Mouse (Mus musculus) hindbrain, embryonic 10.5 days (tissue): ENCODE data around the gene BC035044. TPM values are rescaled to one million over a fixed set of nuclear protein-coding genes. Genes with fewer than 3 reads are reported as not detected.
"Not testable (repeated sequence)": the region's sequence is repeated elsewhere in the genome, so short reads cannot be mapped to it uniquely, and the experiment has no call there.

ENCODE experiments used
- DNase-seq: peaks from one replicate; pipeline ENCODE4 v3.0.0-alpha.2; 2017; ENCODE audit warnings: low spot score
- H3K27ac ChIP-seq: fragments of 300-500 bp; sonication (generic); 2 replicates; pipeline ENCODE4 v1.5.1; 2016; ENCODE audit warnings: mild to moderate bottlenecking, moderate library complexity
- H3K27me3 ChIP-seq: fragments of 300-500 bp; sonication (generic); 2 replicates; pipeline ENCODE4 v1.6.1; 2016; ENCODE audit warnings: mild to moderate bottlenecking; ENCODE audit not compliant: poor library complexity, insufficient read depth, severe bottlenecking
- H3K36me3 ChIP-seq: fragments of 300-500 bp; sonication (generic); 2 replicates; pipeline ENCODE4 v1.6.1; 2016; ENCODE audit warnings: mild to moderate bottlenecking, moderate library complexity
- H3K4me1 ChIP-seq: fragments of 300-500 bp; sonication (generic); replicated peaks from 2 replicates; pipeline ENCODE4 v1.6.1; 2016; ENCODE audit warnings: mild to moderate bottlenecking
- H3K4me3 ChIP-seq: fragments of 300-500 bp; sonication (generic); 2 replicates; pipeline ENCODE4 v1.5.1; 2016; ENCODE audit warnings: mild to moderate bottlenecking, moderate library complexity
- H3K9me3 ChIP-seq: fragments of 300-500 bp; sonication (generic); 2 replicates; pipeline ENCODE4 v1.6.1; 2016; ENCODE audit warnings: mild to moderate bottlenecking, moderate library complexity
- WGBS: fragments of 180-500 bp; shearing (Covaris S2); methylation state at CpG from one replicate; pipeline ENCODE4 v1.1.7; 2016; 5-methylcytosine and 5-hydroxymethylcytosine counted together
- polyA plus RNA-seq: library from polyadenylated mRNA; unstranded; fragments of >200 nt; fragmentation: Nextera tagmentation; extraction: Ambion mirVana; gene quantifications from 2 replicates; pipeline ENCODE4 v1.2.1, GENCODE M21; 2016

BC035044 gene
- polyA plus RNA-seq, 1 experiment from 2014 or later = 0.98 TPM

GRCm38 (mm10) chr6:128845998-128846542 lies 44.9 kb downstream of the BC035044 start:
- H3K36me3 ChIP-seq = no peaks in the 10 kb centered on the region
- no peak for DNase-seq
- no peak overlapping the region for H3K4me3 ChIP-seq
- peaks cover 27% of the 10 kb centered on the region for H3K4me1 ChIP-seq
- H3K27me3 ChIP-seq = no peaks in the 10 kb centered on the region
- 51% methylated on average over 9 of the region's 9 CpGs for WGBS
- H3K27ac ChIP-seq = no peak overlapping the region
- no peaks in the 10 kb centered on the region for H3K9me3 ChIP-seq

GRCm38 (mm10) chr6:128845319-128845979 lies 45.5 kb downstream of the BC035044 start:
- H3K27ac ChIP-seq = peak overlapping the region; percentile 41
- H3K36me3 ChIP-seq = no peaks in the 10 kb centered on the region
- no peaks in the 10 kb centered on the region for H3K27me3 ChIP-seq
- peak overlapping the region; percentile 27 for H3K4me3 ChIP-seq
- no peaks in the 10 kb centered on the region for H3K9me3 ChIP-seq
- H3K4me1 ChIP-seq = peaks cover 27% of the 10 kb centered on the region
- DNase-seq = peak; percentile 95
- 35% methylated on average over 7 of the region's 7 CpGs for WGBS

GRCm38 (mm10) chr6:128844586-128845080 lies 46.3 kb downstream of the BC035044 start:
- Histone ChIP-seq H3K9me3 (no peaks in the 10 kb centered on the region), H3K4me3 (no peak overlapping the region), H3K27ac (no peak overlapping the region), H3K4me1 (peaks cover 27% of the 10 kb centered on the region), H3K36me3 (no peaks in the 10 kb centered on the region), H3K27me3 (no peaks in the 10 kb centered on the region)
- DNase-seq = no peak
- 84% methylated on average over 5 of the region's 5 CpGs for WGBS

- peak; percentile 14 for DNase-seq
- peak overlapping the region; percentile 70 for H3K4me3 ChIP-seq
- no peak overlapping the region for H3K27ac ChIP-seq
- H3K9me3 ChIP-seq = no peaks in the 10 kb centered on the region
- 40% methylated on average over 8 of the region's 8 CpGs for WGBS
- H3K27me3 ChIP-seq = no peaks in the 10 kb centered on the region
- H3K4me1 ChIP-seq = peaks cover 27% of the 10 kb centered on the region
- no peaks in the 10 kb centered on the region for H3K36me3 ChIP-seq
Observed at GRCm38 (mm10) chr6:128844131-128844530, 46.8 kb downstream of the BC035044 start.

GRCm38 (mm10) chr6:128843479-128843992 lies 47.4 kb downstream of the BC035044 start:
- H3K36me3 ChIP-seq = no peaks in the 10 kb centered on the region
- peak overlapping the region; percentile 88 for H3K27ac ChIP-seq
- peak; percentile 63 for DNase-seq
- H3K9me3 ChIP-seq = no peaks in the 10 kb centered on the region
- H3K27me3 ChIP-seq = no peaks in the 10 kb centered on the region
- H3K4me1 ChIP-seq = peaks cover 27% of the 10 kb centered on the region
- WGBS = under 1% methylated on average over 22 of the region's 22 CpGs
- peak overlapping the region; percentile 70 for H3K4me3 ChIP-seq

- H3K27ac ChIP-seq = peak overlapping the region; percentile 88
- DNase-seq = peak; percentile 94
- no peaks in the 10 kb centered on the region for H3K27me3 ChIP-seq
- H3K4me1 ChIP-seq = peaks cover 27% of the 10 kb centered on the region
- peak overlapping the region; percentile 70 for H3K4me3 ChIP-seq
- WGBS = under 1% methylated on average over 44 of the region's 44 CpGs
- no peaks in the 10 kb centered on the region for H3K36me3 ChIP-seq
- no peaks in the 10 kb centered on the region for H3K9me3 ChIP-seq
Observed at GRCm38 (mm10) chr6:128842945-128843478, 47.9 kb downstream of the BC035044 start.

GRCm38 (mm10) chr6:128842356-128842944 lies 48.5 kb downstream of the BC035044 start:
- Histone ChIP-seq H3K27ac (peak overlapping the region; percentile 85), H3K4me3 (peak overlapping the region; percentile 70), H3K27me3 (no peaks in the 10 kb centered on the region), H3K4me1 (peaks cover 30% of the 10 kb centered on the region), H3K9me3 (no peaks in the 10 kb centered on the region), H3K36me3 (no peaks in the 10 kb centered on the region)
- WGBS = under 1% methylated on average over 20 of the region's 20 CpGs
- DNase-seq = no peak

GRCm38 (mm10) chr6:128841327-128842089 lies 49.4 kb downstream of the BC035044 start:
- peak overlapping the region; percentile 70 for H3K4me3 ChIP-seq
- no peak overlapping the region for H3K27ac ChIP-seq
- H3K4me1 ChIP-seq = peaks cover 35% of the 10 kb centered on the region
- 47% methylated on average over 4 of the region's 4 CpGs for WGBS
- H3K9me3 ChIP-seq = no peaks in the 10 kb centered on the region
- H3K27me3 ChIP-seq = no peaks in the 10 kb centered on the region
- H3K36me3 ChIP-seq = no peaks in the 10 kb centered on the region
- DNase-seq = peak; percentile 9

- peaks cover 35% of the 10 kb centered on the region for H3K4me1 ChIP-seq
- H3K36me3 ChIP-seq, H3K27me3 ChIP-seq, DNase-seq, H3K4me3 ChIP-seq, H3K27ac ChIP-seq, H3K9me3 ChIP-seq: not testable (repeated sequence)
- 87% methylated on average over 3 of the region's 3 CpGs for WGBS
Observed at GRCm38 (mm10) chr6:128840669-128841068, 50.3 kb downstream of the BC035044 start.

GRCm38 (mm10) chr6:128839921-128840320 lies 51.0 kb downstream of the BC035044 start:
- Histone ChIP-seq H3K27me3 (no peaks in the 10 kb centered on the region), H3K4me3 (peak overlapping the region; percentile 75)

GRCm38 (mm10) chr6:128839266-128839771 lies 51.6 kb downstream of the BC035044 start:
- peak; percentile 90 for DNase-seq
- Histone ChIP-seq H3K4me1 (peaks cover 25% of the 10 kb centered on the region), H3K36me3 (no peaks in the 10 kb centered on the region), H3K4me3 (peak overlapping the region; percentile 75), H3K9me3 (no peaks in the 10 kb centered on the region), H3K27me3 (no peaks in the 10 kb centered on the region), H3K27ac (peak overlapping the region; percentile 93)
- WGBS = under 1% methylated on average over 17 of the region's 17 CpGs

More at GRCm38 (mm10) chr6:128839921-128840320, 51.0 kb downstream of the BC035044 start:
- Histone ChIP-seq H3K4me1 (peaks cover 30% of the 10 kb centered on the region), H3K36me3 (no peaks in the 10 kb centered on the region), H3K27ac (no peak overlapping the region), H3K9me3 (no peaks in the 10 kb centered on the region)
- DNase-seq = peak; percentile 15
- WGBS = 73% methylated on average over 7 of the region's 7 CpGs
